Mouse (Mus musculus): ENCODE measurements around the gene Ube2u. TPM values are rescaled to one million over a fixed set of nuclear protein-coding genes. Genes with fewer than 3 reads are reported as not detected.
"Not testable (repeated sequence)": the region's sequence is repeated elsewhere in the genome, so short reads cannot be mapped to it uniquely, and the experiment has no call there.

The Ube2u gene
- not detected for total RNA-seq (2021)

DNA sequence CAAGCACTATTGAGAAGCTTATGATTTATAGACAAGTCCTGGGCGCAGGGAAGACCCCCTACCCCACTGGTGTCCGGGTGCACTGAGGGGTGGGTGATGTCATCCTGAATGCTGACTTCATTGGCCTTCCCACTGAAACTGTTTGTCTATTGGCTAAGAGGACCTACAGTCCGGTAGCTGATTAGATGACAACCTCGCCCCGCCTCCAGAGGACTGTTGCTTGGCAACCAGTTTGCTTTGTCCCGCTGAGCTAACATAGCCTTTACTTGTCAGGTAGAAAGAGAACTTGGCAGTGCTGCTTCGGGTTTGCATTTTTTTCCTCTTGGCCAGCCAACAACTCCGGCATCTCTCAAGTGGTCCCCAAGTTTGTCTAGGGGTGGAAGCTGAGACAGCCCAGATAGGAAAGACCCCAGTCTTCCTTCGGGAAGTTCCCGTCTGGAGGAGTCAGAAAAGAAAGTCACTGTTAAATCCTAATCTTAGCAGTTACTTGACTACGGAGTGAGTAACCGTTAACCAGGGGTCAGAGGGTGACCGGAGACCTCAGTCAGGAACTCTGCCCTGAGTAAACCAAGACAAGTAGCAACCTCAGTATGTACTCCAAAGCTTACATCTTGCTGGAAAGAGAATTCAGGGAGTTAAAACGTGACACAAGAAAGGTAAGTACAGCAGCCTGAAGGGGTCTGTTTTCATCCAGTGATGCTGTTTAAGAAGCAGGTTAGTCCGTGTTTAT is at the start of gene Ube2u:
Ube2u (plus strand) TSS at position 258 of the 730 bp plus-strand sequence.
- intact Hi-C loops (cut with DNase I), result no loop called here

DNA sequence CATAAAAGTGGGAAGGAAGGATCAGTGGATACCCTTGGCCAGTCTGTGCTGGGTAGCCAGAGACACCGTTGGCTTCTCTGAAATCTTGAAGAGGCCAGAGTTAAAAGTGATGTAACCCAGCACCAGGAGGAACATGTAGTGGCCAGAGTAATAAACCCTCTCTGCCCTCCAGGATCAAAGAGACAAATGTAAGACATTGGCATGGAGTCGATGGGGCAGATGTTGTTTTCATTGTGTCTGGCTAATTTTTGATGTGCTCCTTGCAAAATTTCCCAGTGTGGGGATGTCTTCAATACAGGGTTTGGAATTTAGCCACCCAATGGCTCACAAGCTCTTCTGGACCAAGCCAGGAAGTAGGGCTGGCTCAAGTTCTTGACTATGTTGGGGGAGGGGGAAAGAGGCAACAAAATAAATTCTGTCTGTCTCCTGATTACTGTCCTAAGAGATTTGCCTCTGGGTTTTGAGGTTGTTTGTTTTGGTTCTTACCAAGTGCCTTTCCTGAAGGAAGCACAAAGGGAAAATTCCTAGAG is 49.2 kb upstream of the Ube2u start:
- intact Hi-C loops (cut with DNase I), result no loop called here

More for the DNA sequence above, at the start of gene Ube2u:
- DNase-seq (ENCODE audit: low spot score in 2 of 2), result peak; percentile 26 to 46

DNA sequence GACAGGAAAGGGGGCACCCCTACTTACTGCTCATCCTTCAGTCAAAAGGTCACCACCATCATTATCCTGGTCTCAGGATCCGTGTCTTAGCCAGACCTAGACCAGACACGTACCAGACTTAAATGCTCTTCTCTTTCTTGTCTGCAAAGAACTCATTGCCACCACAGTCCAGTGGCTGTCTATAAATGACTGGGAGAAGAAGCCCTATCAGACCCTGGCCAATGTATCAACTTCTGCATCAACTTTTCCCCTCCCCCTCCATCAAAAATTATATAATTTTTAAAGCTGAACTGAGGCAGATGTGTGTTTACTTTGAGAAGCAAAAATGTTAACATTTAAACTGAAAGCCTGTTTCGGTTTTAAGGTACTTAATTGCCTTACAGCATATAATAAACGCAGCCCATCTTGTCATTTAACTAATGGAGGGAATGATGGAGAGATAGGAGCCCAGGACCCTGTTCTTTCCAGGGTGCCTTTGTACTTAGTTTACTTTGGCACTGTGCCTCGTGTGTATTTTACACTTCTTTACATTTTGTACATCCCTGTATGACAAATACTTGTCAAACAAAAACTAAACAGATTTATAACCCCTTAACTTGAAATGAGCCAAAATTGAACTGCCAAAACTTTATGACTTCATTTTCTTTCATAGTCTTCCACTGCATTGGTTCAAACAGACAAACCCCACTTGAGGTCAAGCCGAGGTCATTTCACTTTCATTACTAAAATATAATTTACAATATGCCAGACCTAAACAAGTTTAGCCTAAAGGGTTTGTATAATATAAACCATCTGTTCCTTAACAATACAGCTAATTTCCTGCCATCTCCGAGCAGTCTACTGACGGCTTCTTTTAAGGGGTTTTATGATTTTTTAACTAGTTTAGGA is 43.1 kb upstream of the Ube2u start:
- DNase-seq (ENCODE audit: low spot score in 2 of 2), result no peak
- intact Hi-C loops (cut with DNase I), result no loop called here

More for the DNA sequence above, 49.2 kb upstream of the Ube2u start:
- DNase-seq (ENCODE audit: low spot score in 2 of 2), result no peak

DNA sequence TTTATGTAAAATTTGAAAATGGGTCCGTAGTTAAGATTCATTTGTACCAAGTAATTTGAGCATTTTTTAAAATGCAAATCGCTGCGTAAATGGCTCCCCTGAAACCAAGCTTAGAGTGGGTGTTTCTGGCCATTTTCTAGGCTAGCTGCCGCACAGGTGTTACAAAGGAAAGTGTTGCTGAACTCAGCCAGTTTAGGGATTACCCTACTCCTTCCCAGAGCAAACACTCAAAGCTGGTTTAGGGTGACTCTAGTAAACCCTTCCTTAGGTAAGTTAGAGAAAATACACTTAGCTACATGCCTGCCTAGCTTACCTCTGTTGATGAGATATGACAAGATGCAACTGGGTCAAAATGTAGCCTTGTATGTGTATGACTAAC is 42.5 kb upstream of the Ube2u start:
- intact Hi-C loops (cut with DNase I), result no loop called here
- DNase-seq (ENCODE audit: low spot score in 2 of 2), result no peak

DNA sequence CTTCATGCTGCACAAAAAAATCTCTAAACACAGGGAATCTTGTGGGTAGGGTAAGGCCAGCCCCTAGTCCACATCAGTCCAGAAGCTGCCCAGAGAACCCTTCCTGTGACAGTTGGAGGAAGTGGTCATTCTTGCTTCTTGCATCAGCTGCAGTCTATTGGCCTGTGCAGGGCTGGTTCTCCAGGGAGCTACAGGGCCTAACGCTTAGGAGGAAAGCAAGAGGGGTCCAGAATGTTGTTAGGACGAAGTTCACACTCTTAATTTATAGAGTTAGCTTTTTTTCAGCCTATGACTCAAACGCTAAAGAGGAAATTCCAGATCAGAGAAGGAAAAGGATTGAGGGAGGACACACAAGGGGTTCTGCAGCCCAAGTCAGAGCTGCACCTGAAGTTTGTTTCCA is 31.8 kb upstream of the Ube2u start:
- intact Hi-C loops (cut with DNase I), result no loop called here

DNA sequence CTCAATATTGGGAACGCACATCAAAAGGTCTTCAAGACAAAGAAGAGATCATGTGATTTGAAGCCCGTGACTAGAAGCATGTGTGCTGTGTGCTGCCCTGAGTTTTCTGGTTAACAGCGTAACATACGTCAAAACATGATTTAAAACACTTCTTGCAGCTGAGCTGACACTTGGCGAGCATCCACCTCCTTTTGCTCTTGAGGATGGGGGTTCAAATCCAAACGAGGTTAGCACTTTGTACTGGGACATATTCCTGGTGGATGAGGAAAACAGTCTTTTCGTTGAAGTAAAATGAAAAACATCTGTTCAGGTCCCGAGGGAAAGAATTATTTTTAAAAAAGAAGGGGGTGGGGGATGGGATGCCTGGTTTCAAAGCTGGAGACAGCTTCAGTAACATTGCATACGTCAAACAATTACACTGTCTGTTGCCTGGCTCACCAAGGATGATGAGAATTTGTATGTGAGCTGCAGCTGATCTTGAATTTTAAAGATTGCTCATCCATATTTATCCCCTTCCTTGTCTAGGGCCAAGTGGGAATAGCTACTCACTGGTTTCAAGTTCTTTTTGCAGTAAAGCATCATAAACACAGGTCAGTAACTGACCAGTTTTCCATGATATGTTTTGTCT is 16.0 kb upstream of the Ube2u start:
- intact Hi-C loops (cut with DNase I), result no loop called here
- DNase-seq (ENCODE audit: low spot score in 2 of 2), result no peak

More for the DNA sequence above, 31.8 kb upstream of the Ube2u start:
- no peak for DNase-seq (ENCODE audit: low spot score in 2 of 2)

DNA sequence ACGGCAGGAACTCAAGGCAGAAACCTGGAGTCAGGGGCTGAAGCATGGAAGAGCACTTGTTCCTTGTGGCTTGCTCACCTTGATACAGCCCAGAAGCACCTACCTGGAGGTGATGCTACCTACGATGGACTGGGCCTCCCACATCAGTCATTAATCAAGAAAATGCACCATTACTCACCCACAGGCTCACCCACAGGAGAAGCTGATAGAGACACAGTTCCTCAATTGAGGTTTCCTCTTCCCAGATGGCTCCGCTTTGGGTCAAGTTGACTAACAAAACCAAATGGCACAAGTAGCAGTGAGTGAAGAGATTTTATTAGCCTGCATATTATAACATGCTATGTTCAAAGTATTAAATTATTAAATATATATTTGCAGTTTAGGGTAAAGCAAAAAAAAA is 9.8 kb downstream of the Ube2u start:
- DNase-seq (ENCODE audit: low spot score in 2 of 2), result no peak
- intact Hi-C loops (cut with DNase I), result no loop called here

DNA sequence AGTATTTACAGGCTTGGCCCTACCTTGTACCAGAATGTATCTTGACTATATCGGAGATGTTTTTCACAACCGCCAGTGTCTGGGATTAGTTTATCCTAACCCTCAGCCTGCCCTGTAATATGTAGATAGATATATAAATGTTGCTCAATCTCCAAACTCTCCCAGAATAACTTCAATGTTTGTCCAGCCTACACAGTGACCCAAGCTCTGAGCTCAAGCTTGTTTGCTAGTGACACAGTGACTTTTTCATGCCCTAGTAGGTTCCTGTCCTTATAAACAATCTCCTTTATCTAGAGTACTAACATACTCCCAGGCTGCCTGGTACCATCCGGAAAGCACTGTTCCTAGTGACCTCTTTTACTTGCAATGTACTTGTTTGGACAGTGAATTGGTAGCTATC is 16.5 kb downstream of the Ube2u start:
- intact Hi-C loops (cut with DNase I), result no loop called here
- no peak for DNase-seq (ENCODE audit: low spot score in 2 of 2)

DNA sequence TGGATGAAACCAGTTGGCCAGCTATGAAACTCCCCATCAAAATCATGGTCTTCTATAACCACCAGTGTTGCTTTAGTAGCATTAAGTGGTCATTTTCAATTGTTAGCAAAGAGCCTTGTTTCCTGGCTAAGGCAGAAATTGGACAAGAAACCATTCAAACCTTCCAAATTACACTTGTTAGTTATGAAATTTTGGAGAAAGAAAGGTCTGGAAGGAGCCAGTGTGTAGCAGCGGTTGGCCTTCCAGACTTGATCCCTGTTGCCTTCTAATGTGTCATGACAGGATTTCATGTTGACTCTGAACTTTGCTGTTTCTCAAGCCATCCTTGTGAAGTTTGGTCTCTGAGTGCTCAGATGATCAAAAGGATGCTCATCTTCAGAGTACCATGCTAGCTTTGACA is 17.9 kb downstream of the Ube2u start:
- DNase-seq (ENCODE audit: low spot score in 2 of 2), result no peak
- intact Hi-C loops (cut with DNase I), result no loop called here

DNA sequence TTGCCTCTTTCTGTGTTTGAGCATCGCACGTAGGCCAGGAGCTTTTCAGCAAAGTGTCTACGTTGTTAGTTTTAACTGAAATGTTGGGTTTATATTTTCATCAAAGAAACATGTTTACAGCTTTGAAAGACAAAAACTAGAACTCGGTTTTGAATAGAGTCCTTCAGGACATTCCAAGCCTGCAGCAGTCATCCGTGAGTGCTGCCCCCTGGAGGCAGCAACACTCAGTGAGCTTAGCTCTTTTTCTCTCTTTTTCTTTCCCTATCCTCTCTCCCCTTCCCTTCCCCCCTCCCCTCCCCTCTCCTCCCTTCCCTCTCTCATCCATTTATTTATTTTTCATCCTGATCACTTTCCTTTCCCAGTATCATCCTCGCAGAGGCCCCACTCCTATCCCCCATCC is 19.5 kb downstream of the Ube2u start:
- intact Hi-C loops (cut with DNase I), result no loop called here
- no peak for DNase-seq (ENCODE audit: low spot score in 2 of 2)

DNA sequence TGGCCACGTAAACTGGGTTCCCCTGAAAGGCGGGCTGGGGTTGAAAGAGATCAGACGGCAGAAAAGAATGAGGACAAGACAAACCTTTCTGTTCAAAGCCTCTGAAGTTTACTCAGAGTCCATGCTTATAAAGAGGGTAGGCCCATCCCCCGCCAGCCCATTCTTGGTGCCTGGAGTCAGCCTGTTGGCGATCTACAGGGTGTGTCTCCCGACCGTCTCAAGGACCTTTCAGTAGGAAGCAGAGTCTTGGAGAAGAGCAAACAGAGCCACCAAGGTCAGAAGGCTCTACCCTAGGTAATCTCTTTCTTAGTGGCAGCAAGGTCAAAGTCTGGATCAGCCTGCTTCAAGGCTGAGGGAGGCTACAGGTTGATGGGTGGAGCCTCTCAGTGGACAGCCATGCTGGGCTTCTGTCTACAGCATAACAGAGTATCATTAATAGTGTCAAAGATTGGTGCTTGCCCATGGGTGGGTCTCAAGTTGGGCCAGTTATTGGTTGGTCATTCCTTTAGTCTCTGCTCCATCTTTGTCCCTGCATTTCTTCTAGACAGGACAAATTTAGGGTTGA is 20.5 kb downstream of the Ube2u start:
- DNase-seq (ENCODE audit: low spot score in 2 of 2); intact Hi-C loops (cut with DNase I): not testable (repeated sequence)

DNA sequence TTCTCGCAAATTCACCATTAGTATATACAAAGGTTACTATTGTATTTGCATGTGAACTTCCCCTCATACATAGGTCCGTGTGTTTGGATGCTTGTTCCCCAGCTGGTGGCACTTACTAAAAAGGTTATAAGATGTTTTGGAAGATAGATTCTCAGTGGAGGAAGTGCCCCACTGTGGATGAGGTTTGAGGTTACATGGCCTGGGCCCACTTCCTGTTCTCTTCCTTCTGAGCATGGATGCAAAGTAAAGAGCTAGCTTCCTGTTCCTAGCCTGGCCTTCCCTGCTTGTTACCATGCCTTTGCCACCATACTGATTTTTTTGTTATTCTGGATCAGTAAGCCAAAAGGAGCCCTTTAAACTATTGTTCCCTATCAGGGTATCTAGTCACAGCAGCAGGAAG is 24.7 kb downstream of the Ube2u start:
- intact Hi-C loops (cut with DNase I), result no loop called here
- no peak for DNase-seq (ENCODE audit: low spot score in 2 of 2)

DNA sequence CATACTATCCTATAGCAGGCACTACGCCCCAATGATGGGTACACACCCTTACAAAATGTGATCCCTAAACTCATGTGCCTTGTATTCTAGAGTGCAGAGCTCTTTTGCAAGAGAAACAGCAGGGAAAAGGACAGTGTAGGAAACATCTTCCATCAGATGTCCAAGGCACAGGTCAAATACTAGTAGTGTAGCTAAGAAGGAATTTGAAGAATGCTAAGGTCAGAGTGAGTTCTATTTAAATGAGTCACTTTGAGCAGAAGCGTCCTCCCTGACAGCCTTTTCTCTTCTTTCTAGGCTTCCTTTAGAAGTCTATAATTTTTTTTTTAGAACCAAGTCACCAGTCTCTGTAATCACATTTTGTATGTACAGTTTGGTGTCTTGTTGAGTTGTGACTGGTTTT is 39.0 kb downstream of the Ube2u start:
- no peak for DNase-seq (ENCODE audit: low spot score in 2 of 2)
- intact Hi-C loops (cut with DNase I), result no loop called here

DNA sequence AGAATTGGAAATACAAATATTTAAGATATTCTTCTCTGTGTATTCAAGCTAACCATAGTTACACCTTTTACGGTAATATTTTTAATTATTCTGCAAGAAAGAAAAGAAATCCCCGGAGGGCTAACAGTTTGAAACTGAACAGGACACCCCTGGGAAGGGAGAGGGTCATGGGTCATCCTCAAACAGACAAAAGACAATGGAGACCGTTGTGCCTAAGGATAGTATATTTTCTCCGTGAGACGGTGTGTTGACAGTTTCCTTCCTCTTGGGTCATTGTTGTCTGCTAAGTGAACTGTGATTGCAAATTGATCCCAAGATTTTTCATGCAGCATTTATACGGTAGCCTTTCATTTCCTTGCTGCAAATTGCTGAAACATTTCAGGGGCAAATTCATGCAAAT is 43.9 kb downstream of the Ube2u start:
- intact Hi-C loops (cut with DNase I), result no loop called here
- no peak for DNase-seq (ENCODE audit: low spot score in 2 of 2)

DNA sequence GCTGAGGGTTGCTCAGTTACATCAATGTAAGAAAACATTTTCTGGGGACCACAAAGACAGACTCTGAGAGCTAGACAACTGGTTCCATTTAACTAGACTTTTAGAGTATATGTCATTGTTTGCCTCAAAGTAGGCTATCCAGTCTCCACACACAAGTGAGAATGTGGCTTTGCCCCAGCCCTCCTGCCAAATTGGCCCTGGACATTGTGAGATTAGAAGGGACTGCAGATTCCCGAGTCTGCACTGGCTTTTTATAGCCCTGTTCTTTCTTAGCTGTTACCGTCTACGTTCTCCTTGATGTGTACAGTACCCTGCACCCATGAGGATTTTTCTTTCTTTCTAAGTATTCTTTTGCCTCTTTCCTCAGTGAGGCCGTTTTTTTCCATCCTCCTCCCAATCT is 46.1 kb downstream of the Ube2u start:
- DNase-seq (ENCODE audit: low spot score in 2 of 2), result no peak
- intact Hi-C loops (cut with DNase I), result no loop called here

DNA sequence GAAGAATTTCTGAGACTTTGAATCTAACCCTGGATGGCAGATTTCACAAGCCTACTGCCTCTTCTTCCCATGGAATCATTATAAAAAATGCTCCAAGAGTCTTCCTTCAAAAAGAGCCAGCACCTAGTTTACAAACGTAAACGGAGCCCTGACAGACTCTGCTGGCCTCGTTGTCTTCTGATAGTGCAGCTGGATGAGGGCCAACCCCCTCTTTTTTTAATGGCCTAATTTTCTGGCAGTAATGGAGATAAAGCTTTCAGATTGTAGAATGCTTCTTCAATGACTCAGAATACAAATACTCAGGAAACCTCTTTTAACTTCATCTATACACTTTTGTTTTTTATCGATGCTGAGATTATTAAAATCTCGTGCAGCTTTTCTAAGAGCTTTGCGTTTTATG is 47.6 kb downstream of the Ube2u start:
- no peak for DNase-seq (ENCODE audit: low spot score in 2 of 2)
- intact Hi-C loops (cut with DNase I), result no loop called here

DNA sequence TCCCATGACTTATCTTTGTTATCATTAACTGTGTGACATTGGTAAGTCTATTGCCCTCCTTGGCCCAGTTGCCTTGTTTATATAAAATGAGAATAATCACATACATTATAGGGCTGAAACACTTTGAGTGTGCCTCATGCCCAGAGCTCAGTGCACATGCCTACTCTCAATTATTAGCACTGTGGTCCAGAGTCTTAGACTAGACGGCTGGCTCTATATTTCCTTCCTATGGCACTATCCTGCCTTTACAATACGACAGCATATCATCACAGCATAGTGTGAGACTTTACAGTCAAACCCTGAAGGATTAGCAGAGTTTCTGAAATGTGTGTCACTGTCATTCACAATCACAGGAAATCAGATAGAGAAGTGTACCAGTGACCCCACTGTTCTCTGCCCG is 48.4 kb downstream of the Ube2u start:
- no peak for DNase-seq (ENCODE audit: low spot score in 2 of 2)
- intact Hi-C loops (cut with DNase I), result no loop called here

DNA sequence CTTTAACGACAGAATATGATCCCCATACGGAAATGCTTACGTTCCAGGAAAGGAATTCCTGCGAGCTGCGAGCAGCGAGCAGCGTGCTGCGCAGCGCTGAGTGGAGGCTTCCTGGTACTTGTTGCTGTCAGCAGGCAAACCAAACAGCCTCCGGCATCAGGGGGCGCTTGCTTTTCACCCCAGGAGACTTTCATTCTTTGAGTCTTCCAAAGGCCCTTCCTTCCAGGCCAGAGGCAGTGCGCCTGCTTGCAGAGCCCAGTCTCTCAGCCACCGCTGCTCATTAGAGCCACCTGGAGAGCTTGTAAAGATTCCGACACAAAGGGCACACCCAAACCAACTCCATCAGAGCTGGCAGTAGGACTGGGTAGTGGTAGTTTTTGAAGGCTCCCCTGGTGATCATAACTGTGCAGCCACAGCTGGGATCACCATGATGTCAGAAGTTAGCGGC is 48.9 kb downstream of the Ube2u start:
- intact Hi-C loops (cut with DNase I), result no loop called here
- DNase-seq (ENCODE audit: low spot score in 2 of 2), result no peak

DNA sequence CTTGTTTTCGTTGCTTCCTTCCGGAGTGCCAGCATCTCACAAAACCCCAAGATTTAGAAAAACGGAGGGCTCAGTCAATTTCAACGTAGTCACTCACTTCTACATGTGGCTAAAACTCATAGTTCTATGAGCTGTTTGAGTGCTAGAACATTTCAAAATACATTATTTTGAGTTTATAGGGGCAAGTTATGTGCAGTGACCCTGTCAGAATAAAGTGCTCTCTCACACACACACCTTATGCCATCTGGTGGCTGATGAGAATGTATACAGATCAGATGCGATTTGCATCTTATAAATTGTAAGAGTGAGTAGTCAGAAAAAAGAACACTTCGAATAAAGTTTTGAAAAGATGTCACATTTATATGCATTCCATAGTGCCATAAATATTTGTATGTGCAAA is 55.0 kb downstream of the Ube2u start:
- intact Hi-C loops (cut with DNase I), result loop anchor here (2.0 to 5.0 kb wide), 2 partner anchors 121 to 525 kb away; no protein-coding TSS in a partner anchor
- no peak for DNase-seq (ENCODE audit: low spot score in 2 of 2)

DNA sequence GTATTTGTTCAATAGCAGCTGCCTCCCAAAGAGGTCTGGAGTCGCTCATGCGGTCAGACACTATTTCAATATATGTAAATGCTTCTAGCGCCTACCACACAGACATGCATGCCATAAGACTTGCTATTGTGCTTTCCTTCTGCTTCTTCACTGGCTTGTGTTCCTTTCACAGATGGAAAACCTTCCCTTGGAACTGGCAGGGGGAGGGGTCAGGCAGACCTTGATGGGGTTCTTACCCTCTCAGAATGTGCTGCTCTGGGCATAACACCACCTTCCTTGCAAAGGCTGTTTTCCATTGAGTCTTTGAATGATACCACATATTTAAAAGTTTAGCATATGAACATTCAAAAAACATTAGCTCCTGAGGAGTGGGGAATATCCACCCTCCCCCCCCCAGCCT is 56.3 kb downstream of the Ube2u start:
- DNase-seq (ENCODE audit: low spot score in 2 of 2), result no peak
- intact Hi-C loops (cut with DNase I), result loop anchor here (5.0 kb wide), 2 partner anchors 123 to 438 kb away; partner anchors contain the start of gene Ror1
